Mouse (Mus musculus) spleen, adult 2 months (tissue): ENCODE data around the gene Polr2i. TPM values are rescaled to one million over a fixed set of nuclear protein-coding genes. Genes with fewer than 3 reads are reported as not detected.

Source experiments
- DNase-seq, 2 experiments: peaks; one replicate each; pipeline versions ENCODE4 v3.0.0 to v3.0.0-alpha.2; 2012 to 2021; ENCODE audit warnings: low spot score in 2 of 2, low read depth in 1 of 2
- H3K27ac ChIP-seq: fragments of 200-500 bp; 2 replicates; pipeline ENCODE4 v1.5.1; 2012; ENCODE audit warnings: low read length, inconsistent platforms; ENCODE audit not compliant: insufficient read depth
- H3K27me3 ChIP-seq: fragments of 200-500 bp; 2 replicates; pipeline ENCODE4 v1.6.1; 2012; ENCODE audit warnings: mild to moderate bottlenecking, moderate library complexity, low read length, inconsistent platforms; ENCODE audit not compliant: control insufficient read depth, insufficient read depth
- H3K36me3 ChIP-seq: fragments of 200-500 bp; 2 replicates; pipeline ENCODE4 v1.6.1; 2012; ENCODE audit warnings: mild to moderate bottlenecking, low read length, inconsistent platforms; ENCODE audit not compliant: control insufficient read depth, insufficient read depth
- H3K4me1 ChIP-seq: fragments of 200-500 bp; 2 replicates; pipeline ENCODE4 v1.6.1; 2011; ENCODE audit warnings: inconsistent platforms; ENCODE audit not compliant: control insufficient read depth, insufficient read depth, insufficient read length
- H3K4me3 ChIP-seq: fragments of 200-500 bp; 2 replicates; pipeline ENCODE4 v1.5.1; 2011; ENCODE audit warnings: mild to moderate bottlenecking, inconsistent platforms; ENCODE audit not compliant: insufficient read depth, insufficient read length; ENCODE audit errors: extremely low read depth
- CTCF ChIP-seq: fragments of 200-500 bp; IDR thresholded peaks from 2 replicates; pipeline ENCODE4 v1.5.1; 2011; ENCODE audit warnings: mild to moderate bottlenecking, inconsistent platforms; ENCODE audit not compliant: insufficient read depth, insufficient read length, insufficient replicate concordance; ENCODE audit errors: extremely low read depth
- POLR2A ChIP-seq: fragments of 200-500 bp; IDR thresholded peaks from 2 replicates; pipeline ENCODE4 v1.6.1; 2011; ENCODE audit warnings: low read depth, low read length, inconsistent platforms
- WGBS: fragments of 180-500 bp; shearing (Covaris S2); methylation state at CpG from one replicate; pipeline ENCODE4 v1.1.7; 2018; 5-methylcytosine and 5-hydroxymethylcytosine counted together
- polyA plus RNA-seq: library from polyadenylated mRNA; depleted of rRNA; stranded (reverse); fragments of >200 nt; gene quantifications from 2 replicates; pipeline ENCODE4 v1.2.3, GENCODE M21; 2012

The Polr2i gene
- polyA plus RNA-seq, 1 experiment, result 51.5 TPM

DNA sequence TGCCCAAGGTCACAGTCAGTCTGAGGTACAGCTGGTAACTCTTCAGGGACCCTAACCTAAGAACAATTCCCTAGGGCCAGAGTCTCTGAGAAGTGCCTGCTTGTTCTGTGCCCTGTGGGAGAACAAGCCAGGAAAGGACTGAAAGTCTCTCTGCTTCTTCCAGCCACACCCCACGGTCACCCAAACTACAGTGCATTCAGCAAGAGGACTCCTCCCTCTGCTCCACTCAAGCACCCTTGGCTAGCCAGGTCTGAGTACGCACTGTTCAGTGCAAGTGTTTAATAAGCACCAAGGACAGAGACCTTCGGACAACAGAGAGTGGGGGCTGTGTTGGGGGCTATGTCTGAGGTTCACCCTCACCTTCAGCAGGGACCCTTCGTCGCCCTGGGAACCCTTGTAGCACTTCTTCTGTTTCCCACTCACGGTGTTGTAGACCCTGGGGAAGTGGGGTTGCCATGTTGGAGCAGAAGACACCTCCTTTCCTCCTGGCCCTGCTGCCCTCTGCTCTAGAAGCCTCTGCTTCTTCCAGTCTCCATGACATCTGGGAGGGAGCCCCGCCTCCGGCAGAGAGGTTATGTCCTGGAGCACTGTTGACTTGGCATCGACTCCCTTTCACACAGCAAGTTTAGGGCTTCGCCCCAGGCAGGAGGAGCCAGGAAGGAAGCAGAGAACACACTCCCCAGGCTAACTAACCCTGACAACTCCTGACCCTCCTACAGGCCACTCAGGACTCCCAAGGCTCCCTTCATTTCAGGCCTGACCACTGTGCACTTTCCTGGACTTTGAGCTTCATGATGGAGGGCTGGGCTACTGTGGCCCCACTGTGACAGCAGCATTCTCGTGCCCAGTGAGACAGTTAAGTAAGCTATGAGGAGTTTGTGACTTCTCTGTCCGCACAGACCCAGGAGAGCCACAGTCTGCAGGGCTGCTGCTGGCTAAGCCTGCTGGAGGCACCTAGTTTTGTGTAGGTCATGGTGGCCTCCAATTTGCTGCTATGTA is 20.5 kb downstream of the Polr2i start:
- H3K27me3 ChIP-seq, result no peaks in the 10 kb centered on the region
- H3K4me1 ChIP-seq, result no peaks in the 10 kb centered on the region
- no peak overlapping the region for H3K4me3 ChIP-seq
- no peak overlapping the region for H3K27ac ChIP-seq
- DNase-seq, result no peak
- TF ChIP-seq CTCF, result no peak
- no peak for TF ChIP-seq POLR2A
- H3K36me3 ChIP-seq, result 0 out of 2 replicates have a peak, but pooled peaks cover 3% of the 10 kb centered on the region
- WGBS, result 88% methylated on average over 12 of the region's 12 CpGs

DNA sequence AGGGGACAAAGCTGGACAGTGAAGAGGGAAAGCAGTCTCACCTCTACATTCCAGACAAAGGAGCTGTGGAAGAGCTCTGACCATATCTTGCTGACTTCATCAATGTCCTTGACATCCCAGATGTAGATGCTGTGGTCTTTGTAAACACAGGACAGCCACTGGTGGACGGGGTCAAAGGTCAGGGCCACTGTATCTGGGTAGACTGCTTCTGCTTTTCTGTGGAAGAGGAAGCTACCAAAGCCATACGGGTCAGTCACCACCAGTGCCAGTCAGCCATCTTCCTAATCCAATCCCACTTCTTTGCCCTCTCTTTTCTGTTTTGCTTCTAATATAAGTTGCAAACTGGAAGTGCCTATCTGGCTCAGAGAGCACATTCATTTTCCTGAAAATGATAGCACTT is 33.3 kb downstream of the Polr2i start:
- 67% methylated on average over 2 of the region's 2 CpGs for WGBS
- Histone ChIP-seq H3K27me3 (no peaks in the 10 kb centered on the region), H3K4me3 (no peak overlapping the region), H3K36me3 (0 out of 2 replicates have a peak, but pooled peaks cover 1% of the 10 kb centered on the region), H3K4me1 (no peaks in the 10 kb centered on the region), H3K27ac (no peak overlapping the region)
- TF ChIP-seq CTCF (no peak), POLR2A (no peak)
- no peak for DNase-seq

DNA sequence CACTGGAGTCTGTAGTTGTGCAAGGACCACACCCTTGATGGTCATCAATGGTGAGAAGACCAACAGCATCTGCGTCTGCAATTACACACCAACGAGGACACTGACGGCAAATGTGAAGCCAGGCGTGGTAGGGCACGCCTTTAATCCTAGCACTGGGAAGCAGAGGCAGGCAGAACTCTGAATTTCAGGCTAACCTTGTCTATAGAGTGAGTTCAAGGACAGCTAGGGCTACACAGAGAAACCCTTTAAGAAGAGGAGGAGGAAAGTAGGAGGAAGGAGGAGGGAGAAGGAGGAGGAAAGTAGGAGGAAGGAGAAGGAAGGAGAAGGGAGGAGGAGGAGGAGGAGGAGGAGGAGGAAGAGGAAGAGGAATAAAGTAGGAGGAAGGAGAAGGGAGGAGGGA is 33.8 kb downstream of the Polr2i start:
- 0 out of 2 replicates have a peak, but pooled peaks cover 1% of the 10 kb centered on the region for H3K36me3 ChIP-seq
- H3K27ac ChIP-seq, result no peak overlapping the region
- no peaks in the 10 kb centered on the region for H3K4me1 ChIP-seq
- TF ChIP-seq POLR2A (no peak), CTCF (no peak)
- H3K27me3 ChIP-seq, result no peaks in the 10 kb centered on the region
- no peak for DNase-seq
- WGBS, result 93% methylated on average over 5 of the region's 5 CpGs
- H3K4me3 ChIP-seq, result no peak overlapping the region

DNA sequence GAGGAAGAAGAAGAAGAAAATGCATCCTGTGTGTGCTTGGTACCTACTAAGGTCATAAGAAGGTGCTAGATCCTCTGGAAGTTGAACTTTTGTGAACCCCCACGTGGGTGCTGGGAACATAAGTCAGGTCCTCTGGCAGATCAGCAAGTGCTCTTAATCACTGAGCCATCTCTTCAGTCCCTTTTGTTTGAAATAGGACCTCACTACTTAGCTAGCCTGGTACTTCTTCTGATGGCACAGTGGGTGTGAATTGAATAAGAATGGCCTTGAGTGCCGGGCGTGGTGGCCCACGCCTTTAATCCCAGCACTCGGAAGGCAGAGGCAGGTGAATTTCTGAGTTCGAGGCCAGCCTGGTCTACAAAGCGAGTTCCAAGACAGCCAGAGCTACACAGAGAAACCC is 34.2 kb downstream of the Polr2i start:
- DNase-seq, result no peak
- TF ChIP-seq POLR2A, result no peak
- TF ChIP-seq CTCF, result no peak
- 96% methylated on average over 7 of the region's 7 CpGs for WGBS
- Histone ChIP-seq H3K4me1 (no peaks in the 10 kb centered on the region), H3K27ac (no peak overlapping the region), H3K4me3 (no peak overlapping the region), H3K36me3 (0 out of 2 replicates have a peak, but pooled peaks cover 1% of the 10 kb centered on the region), H3K27me3 (no peaks in the 10 kb centered on the region)

DNA sequence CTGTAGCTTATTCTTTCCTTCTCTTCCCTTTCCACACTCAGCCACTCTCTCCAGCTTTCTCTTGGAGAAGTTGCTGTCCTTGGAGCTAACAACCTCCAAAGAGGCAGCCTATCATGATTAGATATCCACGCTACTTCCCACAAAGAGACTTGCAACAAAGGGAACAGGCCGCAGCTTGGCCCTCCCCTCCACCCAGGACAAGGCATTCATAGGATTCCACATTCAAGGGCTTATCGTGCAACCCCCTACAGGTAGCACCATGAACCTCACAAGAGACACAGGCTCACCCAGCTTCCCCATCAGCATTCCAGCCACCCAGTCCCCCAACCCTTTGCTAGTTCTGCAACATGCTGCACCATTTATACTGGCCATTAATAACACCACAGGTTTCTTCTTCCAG is 35.0 kb downstream of the Polr2i start:
- DNase-seq, result no peak
- no peak overlapping the region for H3K27ac ChIP-seq
- no peak overlapping the region for H3K4me3 ChIP-seq
- 0 out of 2 replicates have a peak, but pooled peaks cover 1% of the 10 kb centered on the region for H3K36me3 ChIP-seq
- no peaks in the 10 kb centered on the region for H3K27me3 ChIP-seq
- WGBS, result 94% methylated on average over 3 of the region's 3 CpGs
- TF ChIP-seq CTCF (no peak), POLR2A (no peak)
- H3K4me1 ChIP-seq, result no peaks in the 10 kb centered on the region

DNA sequence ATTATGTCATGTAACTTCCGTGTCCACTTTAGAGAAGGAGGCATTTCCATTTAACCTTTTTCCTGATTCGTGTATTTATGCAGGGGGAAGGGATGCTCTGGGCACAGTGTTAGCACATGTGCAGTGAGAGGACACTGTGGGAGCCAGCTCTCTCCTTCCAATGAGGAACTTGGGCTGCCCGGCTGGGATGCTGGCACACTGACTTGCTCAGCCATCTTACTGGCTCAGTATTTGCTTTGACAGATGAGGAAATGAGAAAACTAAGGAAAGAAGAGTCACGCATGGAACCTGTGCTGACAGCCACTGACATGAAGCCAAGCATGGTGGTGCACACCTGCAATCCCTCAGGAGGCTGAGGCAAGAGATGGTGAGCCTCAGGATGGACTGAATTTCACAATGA is 37.9 kb downstream of the Polr2i start:
- H3K36me3 ChIP-seq, result 0 out of 2 replicates have a peak, but pooled peaks cover 1% of the 10 kb centered on the region
- H3K4me3 ChIP-seq, result no peak overlapping the region
- DNase-seq, result no peak
- WGBS, result 90% methylated on average over 4 of the region's 4 CpGs
- TF ChIP-seq POLR2A, result no peak
- no peak for TF ChIP-seq CTCF
- H3K27me3 ChIP-seq, result no peaks in the 10 kb centered on the region
- H3K27ac ChIP-seq, result no peak overlapping the region
- no peaks in the 10 kb centered on the region for H3K4me1 ChIP-seq

DNA sequence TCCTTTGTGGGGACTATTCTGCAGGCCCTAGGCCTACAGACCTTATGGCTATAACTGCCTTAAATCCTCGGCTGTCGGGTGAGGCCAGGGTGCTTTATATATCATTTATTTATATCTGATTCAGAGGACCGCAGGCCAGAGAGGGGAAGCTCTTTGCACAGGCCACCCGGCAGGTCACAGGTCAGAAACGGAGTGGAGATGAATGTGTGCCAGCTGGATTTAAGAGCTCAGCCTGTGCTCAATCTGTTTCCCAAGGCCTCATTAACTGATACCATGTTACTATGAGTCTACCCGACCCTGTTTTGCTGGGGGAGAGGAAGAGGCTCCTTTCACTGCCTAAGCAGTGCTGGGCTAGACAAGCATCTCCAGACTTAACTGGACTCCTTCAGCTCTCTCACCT is 42.6 kb downstream of the Polr2i start:
- Histone ChIP-seq H3K27ac (no peak overlapping the region), H3K4me1 (no peaks in the 10 kb centered on the region), H3K4me3 (no peak overlapping the region), H3K27me3 (no peaks in the 10 kb centered on the region), H3K36me3 (no peaks in the 10 kb centered on the region)
- no peak for TF ChIP-seq CTCF
- no peak for TF ChIP-seq POLR2A
- WGBS, result 89% methylated on average over 6 of the region's 6 CpGs
- no peak for DNase-seq
